Mouse (Mus musculus) CH12.LX (cell line): Measurements from ENCODE around the gene Vps37d. TPM values are rescaled to one million over a fixed set of nuclear protein-coding genes. Genes with fewer than 3 reads are reported as not detected.
"Not testable (repeated sequence)": the region's sequence is repeated elsewhere in the genome, so short reads cannot be mapped to it uniquely, and the experiment has no call there.

Experiments used
- DNase-seq: peaks from one replicate; pipeline ENCODE4 v3.0.0-alpha.2; 2013; ENCODE audit errors: extremely low read depth
- H3K27ac ChIP-seq: 2 replicates; pipeline ENCODE4 v1.5.1; 2012; ENCODE audit warnings: low read depth, mild to moderate bottlenecking, control low read depth, moderate library complexity; ENCODE audit not compliant: insufficient read depth
- H3K27me3 ChIP-seq: replicated peaks from 2 replicates; pipeline ENCODE3; 2012; ENCODE audit warnings: inconsistent platforms
- H3K36me3 ChIP-seq, 2 experiments: replicated peaks in 1 of 2; 2 replicates each; pipeline versions ENCODE3 to v1.6.1; 2012; ENCODE audit warnings: inconsistent platforms in 1 of 2, low read length in 1 of 2, mild to moderate bottlenecking in 1 of 2, mixed read lengths in 1 of 2, moderate library complexity in 1 of 2; ENCODE audit not compliant: control insufficient read depth in 1 of 2, insufficient read depth in 1 of 2
- H3K4me1 ChIP-seq, 2 experiments: 2 replicates each; pipeline ENCODE4 v1.6.1; 2012; ENCODE audit warnings: inconsistent platforms in 1 of 2, moderate library complexity in 1 of 2; ENCODE audit not compliant: insufficient read depth in 2 of 2, control insufficient read depth in 1 of 2
- H3K4me2 ChIP-seq: 2 replicates; pipeline ENCODE4 v1.6.1; 2012; ENCODE audit warnings: low read depth, mild to moderate bottlenecking, control low read depth; ENCODE audit not compliant: poor library complexity, insufficient read depth, severe bottlenecking
- H3K4me3 ChIP-seq, 3 experiments: fragments of 150-350 bp in 1 of 3; sonication (generic) in 1 of 3; replicated peaks in 1 of 3; 2 replicates each; pipeline versions ENCODE3 to v1.5.1; 2011 to 2012; ENCODE audit warnings: low read depth in 2 of 3, low read length in 2 of 3, mild to moderate bottlenecking in 2 of 3, moderate library complexity in 2 of 3, control low read depth in 1 of 3, improper control_type of control experiment in 1 of 3, inconsistent platforms in 1 of 3, mixed read lengths in 1 of 3; ENCODE audit not compliant: poor library complexity in 1 of 3
- H3K79me2 ChIP-seq: replicated peaks from 2 replicates; pipeline ENCODE4 v1.6.1; 2012; ENCODE audit warnings: mild to moderate bottlenecking, moderate library complexity; ENCODE audit not compliant: control insufficient read depth, poor library complexity, insufficient read depth, severe bottlenecking; ENCODE audit errors: extremely low read depth
- H3K9ac ChIP-seq: 2 replicates; pipeline ENCODE4 v1.6.1; 2012; ENCODE audit warnings: low read depth, mild to moderate bottlenecking, control low read depth, moderate library complexity; ENCODE audit not compliant: insufficient read depth
- H3K9me3 ChIP-seq: replicated peaks from 2 replicates; pipeline ENCODE3; 2012; ENCODE audit warnings: low read length, inconsistent platforms, mixed read lengths
- BHLHE40 ChIP-seq: IDR thresholded peaks from 2 replicates; pipeline ENCODE4 v1.6.1; 2011; ENCODE audit warnings: mild to moderate bottlenecking, low read depth, low read length, improper control_type of control experiment
- CTCF ChIP-seq, 2 experiments: IDR thresholded peaks in 1 of 2; conservative IDR thresholded peaks in 1 of 2; 2 replicates each; pipeline ENCODE4 v1.5.1; 2011 to 2012; ENCODE audit warnings: low read depth in 2 of 2, low read length in 2 of 2, improper control_type of control experiment in 1 of 2, inconsistent platforms in 1 of 2, mild to moderate bottlenecking in 1 of 2, moderate library complexity in 1 of 2
- E2F4 ChIP-seq: IDR thresholded peaks from 2 replicates; pipeline ENCODE4 v1.6.1; 2011; ENCODE audit warnings: low read depth, low read length, improper control_type of control experiment; ENCODE audit not compliant: insufficient replicate concordance
- EP300 ChIP-seq: IDR thresholded peaks from 2 replicates; pipeline ENCODE4 v1.6.1; 2011; ENCODE audit warnings: low read length, improper control_type of control experiment
- HCFC1 ChIP-seq: IDR thresholded peaks from 2 replicates; pipeline ENCODE4 v1.6.1; 2012; ENCODE audit warnings: low read depth, mild to moderate bottlenecking, inconsistent platforms, low read length, improper control_type of control experiment
- IRF4 ChIP-seq: IDR thresholded peaks from 2 replicates; pipeline ENCODE4 v1.6.1; 2014; ENCODE audit warnings: low read depth, mild to moderate bottlenecking, inconsistent platforms, low read length, improper control_type of control experiment
- JUN ChIP-seq: IDR thresholded peaks from 2 replicates; pipeline ENCODE4 v1.6.1; 2011; ENCODE audit warnings: low read depth, mild to moderate bottlenecking, low read length, improper control_type of control experiment, moderate library complexity; ENCODE audit not compliant: insufficient read depth
- KAT2A ChIP-seq: IDR thresholded peaks from 2 replicates; pipeline ENCODE4 v1.6.1; 2012; ENCODE audit warnings: low read length, improper control_type of control experiment, inconsistent platforms; ENCODE audit not compliant: insufficient replicate concordance
- MAFK ChIP-seq: IDR thresholded peaks from 2 replicates; pipeline ENCODE4 v1.6.1; 2011; ENCODE audit warnings: low read length, improper control_type of control experiment; ENCODE audit not compliant: insufficient replicate concordance
- MAX ChIP-seq: IDR thresholded peaks from 2 replicates; pipeline ENCODE4 v1.6.1; 2011; ENCODE audit warnings: low read length, improper control_type of control experiment
- MAZ ChIP-seq: IDR thresholded peaks from 2 replicates; pipeline ENCODE4 v1.6.1; 2012; ENCODE audit warnings: low read depth, mild to moderate bottlenecking, inconsistent platforms, low read length, improper control_type of control experiment, moderate library complexity
- MXI1 ChIP-seq: IDR thresholded peaks from 2 replicates; pipeline ENCODE4 v1.6.1; 2011; ENCODE audit warnings: mild to moderate bottlenecking, low read depth, low read length, improper control_type of control experiment
- NELFE ChIP-seq: IDR thresholded peaks from 2 replicates; pipeline ENCODE4 v1.6.1; 2011; ENCODE audit warnings: low read depth, low read length, improper control_type of control experiment
- NRF1 ChIP-seq: IDR thresholded peaks from 2 replicates; pipeline ENCODE4 v1.6.1; 2014; ENCODE audit warnings: low read depth, mild to moderate bottlenecking, inconsistent platforms, low read length, improper control_type of control experiment, moderate library complexity
- PAX5 ChIP-seq: IDR thresholded peaks from 2 replicates; pipeline ENCODE4 v1.6.1; 2012; ENCODE audit warnings: low read length, inconsistent platforms, mixed read lengths
- POLR2A ChIP-seq: IDR thresholded peaks from 2 replicates; pipeline ENCODE4 v1.6.1; 2011; ENCODE audit warnings: low read depth, mild to moderate bottlenecking, improper control_type of control experiment, low read length
- RAD21 ChIP-seq: IDR thresholded peaks from 2 replicates; pipeline ENCODE4 v1.6.1; 2011; ENCODE audit warnings: low read depth, mild to moderate bottlenecking, low read length, improper control_type of control experiment, moderate library complexity
- TBP ChIP-seq: conservative IDR thresholded peaks from 2 replicates; pipeline ENCODE4 v1.6.1; 2011; ENCODE audit warnings: low read depth, low read length, improper control_type of control experiment
- UBTF ChIP-seq: IDR thresholded peaks from 2 replicates; pipeline ENCODE4 v1.6.1; 2012; ENCODE audit warnings: low read depth, mild to moderate bottlenecking, inconsistent platforms, low read length, improper control_type of control experiment, moderate library complexity
- USF1 ChIP-seq: IDR thresholded peaks from 2 replicates; pipeline ENCODE4 v1.6.1; 2014; ENCODE audit warnings: low read depth, mild to moderate bottlenecking, inconsistent platforms, low read length, improper control_type of control experiment
- dilution Hi-C: fragments of 300-500 bp; cut with MboI; formaldehyde crosslinking; loops from 2 replicates; pipeline ENCODE4 v1.14.3; 2020; ENCODE audit warnings: low sequenced_read_pairs; ENCODE audit not compliant: extremely low pct_unique_long_range_greater_than_20kb, extremely low pct_ligation_motif_present
- in situ Hi-C: fragments of 300-500 bp; cut with MboI; formaldehyde crosslinking; loops from 3 replicates; pipeline ENCODE4 v1.14.3; 2019; ENCODE audit warnings: low sequenced_read_pairs, low pct_ligation_motif_present, low pct_unique_long_range_greater_than_20kb, mixed read lengths
- polyA plus RNA-seq: library from polyadenylated mRNA; unstranded; fragments of >175 nt; gene quantifications from 2 replicates; pipeline ENCODE4 v1.2.1, GENCODE M21; 2012; ENCODE audit warnings: low read depth; ENCODE audit not compliant: insufficient read length
- total RNA-seq, 2 experiments: library from RNA; depleted of rRNA; stranded (reverse); fragments of 300-350 nt in 1 of 2; fragments of >200 nt in 1 of 2; gene quantifications; 2 replicates each; pipeline ENCODE4 v1.2.3; 2012 to 2014

Gene Vps37d
- total and polyA plus RNA-seq, 3 experiments, result 0.40 to 0.64 (median 0.56) TPM

DNA sequence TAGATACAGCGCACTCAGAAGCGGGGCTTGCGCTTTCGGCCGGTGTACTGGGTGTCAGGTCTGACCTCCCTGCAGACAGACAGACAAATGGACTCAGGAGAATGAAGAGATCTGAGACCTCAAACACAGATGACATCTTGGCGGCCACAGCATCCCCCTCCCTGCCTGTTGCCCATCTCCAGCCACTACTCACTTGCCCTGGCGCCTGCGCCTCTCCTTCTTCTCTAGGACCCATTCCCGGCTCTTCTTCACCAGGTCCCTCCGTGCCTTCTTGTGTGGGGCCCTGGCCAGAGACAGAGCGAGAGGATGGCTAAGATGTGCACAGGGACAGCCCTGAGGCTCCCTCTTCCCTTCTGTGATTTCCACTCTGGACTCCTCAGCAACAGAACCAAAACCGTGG, 24.7 kb downstream of the Vps37d start:
- Histone ChIP-seq H3K9ac (no peak overlapping the region), H3K27me3 (no peaks in the 10 kb centered on the region), H3K4me2 (no peak overlapping the region), H3K36me3 (peaks cover 60 to 90% of the 10 kb centered on the region in 2 experiments), H3K27ac (no peak overlapping the region), H3K4me3 (no peak overlapping the region), H3K9me3 (no peaks in the 10 kb centered on the region)
- in situ Hi-C loops, result no loop called here
- TF ChIP-seq PAX5 (no peak), POLR2A (no peak)
- TF ChIP-seq, all 38 proteins: peak for 0
- Histone ChIP-seq H3K4me1 (0 out of 4 replicates have a peak, but pooled peaks cover 0 to 2% of the 10 kb centered on the region in 2 experiments), H3K79me2 (no peaks in the 10 kb centered on the region)
- no peak for DNase-seq
- dilution Hi-C loops, result no loop called here

DNA sequence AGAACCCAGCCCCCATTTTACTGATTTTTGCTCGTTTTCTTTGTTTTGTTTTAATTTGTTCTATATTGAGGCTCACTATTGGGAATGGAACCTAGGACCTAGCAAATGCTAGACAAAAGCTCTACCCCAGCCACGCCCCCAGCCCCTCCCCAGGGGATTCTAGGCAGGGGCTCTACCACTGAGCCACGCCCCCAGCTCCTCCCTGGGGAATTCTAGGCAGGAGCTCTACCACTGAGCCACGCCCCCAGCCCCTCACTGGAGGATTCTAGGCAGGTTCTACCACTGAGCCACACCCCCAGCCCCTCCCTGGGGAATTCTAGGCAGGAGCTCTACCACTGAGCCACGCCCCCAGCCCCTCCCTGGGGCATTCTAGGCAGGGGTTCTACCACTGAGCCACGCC, 28.8 kb downstream of the Vps37d start:
- H3K4me1 ChIP-seq, dilution Hi-C loops, H3K27me3 ChIP-seq, H3K4me3 ChIP-seq, H3K4me2 ChIP-seq, in situ Hi-C loops, H3K9ac ChIP-seq, H3K27ac ChIP-seq, H3K79me2 ChIP-seq, H3K9me3 ChIP-seq: not testable (repeated sequence)
- peak; percentile 71 for DNase-seq
- H3K36me3 ChIP-seq, result peaks cover 25 to 75% of the 10 kb centered on the region in 2 experiments

DNA sequence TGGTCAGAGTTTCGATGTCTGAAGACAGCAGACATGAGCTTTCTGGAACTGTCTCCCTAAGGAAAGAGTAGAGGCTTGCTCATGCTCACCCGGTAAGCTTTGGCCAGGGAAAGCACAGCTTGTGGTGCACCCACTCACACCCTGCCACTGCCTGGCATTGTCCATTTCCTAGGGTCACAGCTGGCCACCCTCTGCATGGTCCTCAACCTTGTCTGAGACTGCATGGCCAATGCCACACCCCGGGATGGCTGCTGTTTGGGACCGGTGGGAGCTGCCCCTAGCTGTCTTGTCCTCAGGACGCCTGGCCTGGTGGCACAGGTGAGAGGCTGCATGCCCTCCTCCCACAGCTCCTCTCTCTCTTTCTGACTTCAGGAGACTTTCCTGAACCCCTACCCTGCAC, 29.5 kb downstream of the Vps37d start:
- Histone ChIP-seq H3K27me3 (no peaks in the 10 kb centered on the region), H3K9me3 (no peaks in the 10 kb centered on the region), H3K9ac (no peak overlapping the region), H3K4me1 (0 out of 4 replicates have a peak, but pooled peaks cover 0 to 2% of the 10 kb centered on the region in 2 experiments), H3K4me2 (no peak overlapping the region), H3K36me3 (peaks cover 18 to 68% of the 10 kb centered on the region in 2 experiments), H3K4me3 (no peak overlapping the region), H3K79me2 (no peaks in the 10 kb centered on the region), H3K27ac (no peak overlapping the region)
- dilution Hi-C loops (no loop called here), in situ Hi-C loops (no loop called here)
- TF ChIP-seq MAZ (no peak), BHLHE40 (no peak), MAFK (no peak), RAD21 (no peak), TBP (no peak), MXI1 (no peak), E2F4 (no peak), NELFE (no peak), UBTF (no peak), MAX (no peak), EP300 (no peak), IRF4 (no peak), HCFC1 (no peak), USF1 (no peak), CTCF (conservative IDR thresholded peaks at IDR 0.05 in 1 of 2, IDR thresholded peaks at IDR 0.05 in 1 of 2; ENCODE audit: low read depth in 2 of 2, low read length in 2 of 2) (no peak), NRF1 (no peak), JUN (no peak), KAT2A (no peak)
- no peak for DNase-seq
